Mouse (Mus musculus): Measurements from ENCODE around the gene Lcn5. TPM values are rescaled to one million over a fixed set of nuclear protein-coding genes. Genes with fewer than 3 reads are reported as not detected.

The Lcn5 gene
- polyA plus RNA-seq (2017; shearing (Covaris generic)): not detected

GRCm38 (mm10) chr2:25657652-25658051 is at the start of gene Lcn5:
TSS of gene Lcn5 (plus strand) at chr2:25657952.

GRCm38 (mm10) chr2:25617578-25617977 is 40.2 kb upstream of the Lcn5 start, which contains the start of gene Ccdc183:
TSS of gene Ccdc183 (minus strand) at chr2:25617678.

GRCm38 (mm10) chr2:25621229-25622200 is 36.2 kb upstream of the Lcn5 start, which contains the start of gene Tmem141:
TSS of gene Tmem141 (minus strand) at chr2:25622005.

GRCm38 (mm10) chr2:25627811-25628210 is 29.9 kb upstream of the Lcn5 start, which contains the start of gene Fcna:
TSS of gene Fcna (minus strand) at chr2:25628030.

GRCm38 (mm10) chr2:25652902-25653301 is 4.8 kb upstream of the Lcn5 start, which contains the start of gene Lcn8:
TSS of gene Lcn8 (plus strand) at chr2:25653120.

GRCm38 (mm10) chr2:25676486-25676885 is 18.7 kb downstream of the Lcn5 start, which contains the start of gene Lcn6:
TSS of gene Lcn6 (plus strand) at chr2:25676786.

GRCm38 (mm10) chr2:25682426-25682825 is 24.7 kb downstream of the Lcn5 start, which contains the start of gene Lcn10:
TSS of gene Lcn10 (plus strand) at chr2:25682726.

GRCm38 (mm10) chr2:25699743-25700142 is 42.0 kb downstream of the Lcn5 start, which contains the start of gene Obp2a:
TSS of gene Obp2a (plus strand) at chr2:25700043.

GRCm38 (mm10) chr2:25706643-25707481 is 49.1 kb downstream of the Lcn5 start, which contains the start of gene Bmyc:
TSS of gene Bmyc (plus strand) at chr2:25706739.

Other genes starting within 250 kb of the Lcn5 start
- 6.8 TPM for gene Fut7, start 234.7 kb upstream of the Lcn5 start, polyA plus RNA-seq (2017; shearing (Covaris generic))
- gene Abca2, start 229.2 kb upstream of the Lcn5 start, polyA plus RNA-seq (2017; shearing (Covaris generic)): 19.7 TPM
- 5.3 TPM for gene Clic3, start 201.1 kb upstream of the Lcn5 start, polyA plus RNA-seq (2017; shearing (Covaris generic))
- 117 TPM for gene Paxx, start 196.9 kb upstream of the Lcn5 start, polyA plus RNA-seq (2017; shearing (Covaris generic))
- gene Ptgds, start 187.9 kb upstream of the Lcn5 start, polyA plus RNA-seq (2017; shearing (Covaris generic)): not detected
- gene Lcn12, start 164.0 kb upstream of the Lcn5 start, polyA plus RNA-seq (2017; shearing (Covaris generic)): not detected
- 125 TPM for gene Fbxw5, start 157.2 kb upstream of the Lcn5 start, polyA plus RNA-seq (2017; shearing (Covaris generic))
- 10.0 TPM for gene C8g, start 156.2 kb upstream of the Lcn5 start, polyA plus RNA-seq (2017; shearing (Covaris generic))
- 106 TPM for gene Traf2, start 111.0 kb upstream of the Lcn5 start, polyA plus RNA-seq (2017; shearing (Covaris generic))
- gene Edf1, start 100.1 kb upstream of the Lcn5 start, polyA plus RNA-seq (2017; shearing (Covaris generic)): 249 TPM
- 1.0 TPM for gene Mamdc4, start 83.1 kb upstream of the Lcn5 start, polyA plus RNA-seq (2017; shearing (Covaris generic))
- gene Phpt1, start 82.7 kb upstream of the Lcn5 start, polyA plus RNA-seq (2017; shearing (Covaris generic)): 88.8 TPM
- not detected for gene Ajm1, start 76.2 kb upstream of the Lcn5 start, polyA plus RNA-seq (2017; shearing (Covaris generic))
- gene Rabl6, start 49.4 kb upstream of the Lcn5 start, polyA plus RNA-seq (2017; shearing (Covaris generic)): 8.2 TPM
- gene Ccdc183, start 40.3 kb upstream of the Lcn5 start, polyA plus RNA-seq (2017; shearing (Covaris generic)): not detected
- 2.1 TPM for gene Tmem141, start 35.9 kb upstream of the Lcn5 start, polyA plus RNA-seq (2017; shearing (Covaris generic))
- gene Fcna, start 29.9 kb upstream of the Lcn5 start, polyA plus RNA-seq (2017; shearing (Covaris generic)): 5.9 TPM
- gene Lcn8, start 4.8 kb upstream of the Lcn5 start, polyA plus RNA-seq (2017; shearing (Covaris generic)): not detected
- 0.31 TPM for gene Lcn6, start 18.8 kb downstream of the Lcn5 start, polyA plus RNA-seq (2017; shearing (Covaris generic))
- gene Lcn10, start 24.8 kb downstream of the Lcn5 start, polyA plus RNA-seq (2017; shearing (Covaris generic)): 0.33 TPM
- gene Obp2a, start 42.1 kb downstream of the Lcn5 start, polyA plus RNA-seq (2017; shearing (Covaris generic)): 0.88 TPM
- 119 TPM for gene Bmyc, start 48.8 kb downstream of the Lcn5 start, polyA plus RNA-seq (2017; shearing (Covaris generic))
- not detected for gene Obp2b, start 79.1 kb downstream of the Lcn5 start, polyA plus RNA-seq (2017; shearing (Covaris generic))
- not detected for gene Lcn3, start 107.6 kb downstream of the Lcn5 start, polyA plus RNA-seq (2017; shearing (Covaris generic))
- not detected for gene Lcn11, start 119.1 kb downstream of the Lcn5 start, polyA plus RNA-seq (2017; shearing (Covaris generic))
- gene Gm13539, start 124.3 kb downstream of the Lcn5 start, polyA plus RNA-seq (2017; shearing (Covaris generic)): not detected
- not detected for gene Glt6d1, start 157.9 kb downstream of the Lcn5 start, polyA plus RNA-seq (2017; shearing (Covaris generic))
- not detected for gene Lcn9, start 165.2 kb downstream of the Lcn5 start, polyA plus RNA-seq (2017; shearing (Covaris generic))
- 0.21 TPM for gene Sohlh1, start 189.3 kb downstream of the Lcn5 start, polyA plus RNA-seq (2017; shearing (Covaris generic))
- 0.09 TPM for gene Kcnt1, start 205.8 kb downstream of the Lcn5 start, polyA plus RNA-seq (2017; shearing (Covaris generic))

All from CD4-positive, CD25-positive, alpha-beta regulatory T cell, adult 9 weeks (primary cell).